Mouse (Mus musculus) liver, embryonic 14.5 days (tissue): ENCODE measurements around the gene Adat3.

Experiments
- CTCF ChIP-seq: IDR thresholded peaks from 2 replicates; pipeline ENCODE4 v1.5.1; 2016; ENCODE audit warnings: antibody characterized with exemption, low read depth, control low read depth
- EP300 ChIP-seq: IDR thresholded peaks from 2 replicates; pipeline ENCODE4 v1.6.1; 2016; ENCODE audit warnings: antibody characterized with exemption, low read depth

DNA sequence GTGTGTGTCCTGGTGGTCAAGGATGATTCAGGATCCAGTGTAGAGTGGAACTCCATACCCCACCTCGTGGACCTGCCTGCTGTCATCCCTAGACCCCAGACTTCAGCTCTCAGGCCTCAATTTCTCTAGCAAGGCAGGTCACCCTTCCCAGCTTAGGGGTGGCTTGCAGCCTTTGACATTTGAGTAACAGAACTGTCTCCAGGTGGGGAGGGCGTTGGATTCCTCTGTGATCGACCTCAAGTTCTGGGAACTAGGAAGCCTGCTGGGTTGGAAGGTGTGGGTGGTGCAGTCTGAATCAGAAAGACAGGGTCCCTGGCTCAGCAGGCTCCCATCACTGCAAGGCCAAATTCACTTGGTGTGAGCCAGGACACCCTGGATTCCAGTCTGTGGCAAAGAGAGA, 27.8 kb upstream of the Adat3 start:
- no peak for TF ChIP-seq CTCF
- TF ChIP-seq EP300, result no peak
